Mouse (Mus musculus) embryonic stem cell, embryonic (primary cell): ENCODE data around the gene Swap70.

Experiments used
- CTCF ChIA-PET, 4 experiments: fragments of 300-600 bp in 2 of 4; fragments of 350-600 bp in 2 of 4; sonication (Branson Sonifier 250); formaldehyde crosslinking; loops; one replicate each; lab custom pipeline; 2022; ENCODE audit warnings: inconsistent platforms in 2 of 4; lab: Charles Lee
- POLR2A ChIA-PET, 4 experiments: fragments of 300-600 bp in 2 of 4; fragments of 350-600 bp in 2 of 4; sonication (Branson Sonifier 250); formaldehyde crosslinking; loops; one replicate each; lab custom pipeline; 2022; ENCODE audit warnings: antibody characterized with exemption in 4 of 4, inconsistent platforms in 1 of 4; lab: Charles Lee

Swap70 gene

GRCm38 (mm10) chr7:110302886-110303285 lies 81.4 kb downstream of the Swap70 start:
- ChIA-PET POLR2A (interaction anchor here in 1 of 4 experiments (0.8 kb wide), 1 partner anchor 15 kb away, joined by 3 read pairs; no protein-coding TSS in a partner anchor), CTCF (interaction anchor here in 2 of 4 experiments (0.8 to 1.6 kb wide), 2 partner anchors 16 to 129 kb away, joined by 3 read pairs; no protein-coding TSS in a partner anchor)

- ChIA-PET CTCF (no interaction called here), POLR2A (no interaction called here)
These were observed 84.0 kb downstream of the Swap70 start for GRCm38 (mm10) chr7:110305486-110305885.

- ChIA-PET CTCF (interaction anchor here in 1 of 4 experiments (0.6 to 1.0 kb wide), 2 partner anchors 78 to 516 kb away, joined by 3 to 4 read pairs; no protein-coding TSS in a partner anchor), POLR2A (no interaction called here)
These were observed 84.8 kb downstream of the Swap70 start for GRCm38 (mm10) chr7:110306281-110306680.

DNA sequence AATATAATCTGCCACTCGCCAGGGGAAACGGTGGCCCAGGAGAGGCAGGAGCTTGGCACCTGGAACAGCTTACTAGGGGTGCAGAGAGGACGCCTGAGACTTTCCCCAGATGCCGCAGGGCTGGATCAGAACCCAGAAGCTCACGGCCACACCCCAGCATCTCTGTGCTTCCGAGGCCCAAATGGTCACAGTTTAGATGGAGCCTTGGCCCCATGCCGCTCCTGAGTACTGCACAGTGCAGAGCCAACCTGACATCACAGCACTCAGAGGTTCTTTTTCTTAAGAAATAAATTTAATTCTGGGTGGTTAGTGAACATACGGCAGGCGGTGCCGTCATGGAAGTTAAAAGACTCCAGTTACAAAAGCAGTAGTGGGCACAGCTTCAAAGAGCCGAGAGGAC lies 86.2 kb downstream of the Swap70 start:
- ChIA-PET CTCF (interaction anchor here in 1 of 4 experiments (0.6 kb wide), 1 partner anchor 146 kb away, joined by 5 read pairs; no protein-coding TSS in a partner anchor), POLR2A (interaction anchor here in 2 of 4 experiments (1.0 to 1.1 kb wide), 2 partner anchors 10 to 26 kb away, joined by 3 read pairs; no protein-coding TSS in a partner anchor)

DNA sequence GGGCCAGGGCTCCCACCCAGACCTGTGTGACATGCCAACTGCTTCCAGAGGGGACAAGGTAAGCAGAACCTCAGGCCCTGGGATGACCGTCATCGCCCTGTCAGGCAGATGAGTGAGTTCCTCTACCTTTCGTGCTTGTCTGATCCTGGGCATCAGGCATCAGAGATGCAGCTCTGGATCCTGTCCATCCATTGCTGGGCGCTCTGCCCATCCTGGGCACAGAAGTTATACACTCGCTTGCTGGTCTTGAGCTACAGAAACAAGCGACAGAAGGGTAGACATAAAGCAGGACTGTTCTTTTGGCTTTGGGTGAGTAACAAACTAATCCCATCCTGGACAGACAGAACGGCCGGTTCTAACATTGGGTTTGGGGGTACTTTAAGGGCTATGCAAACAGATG lies 87.7 kb downstream of the Swap70 start:
- CTCF ChIA-PET: interaction anchor here in 1 of 4 experiments (1.0 kb wide), 1 partner anchor 52 kb away, joined by 3 read pairs; no protein-coding TSS in a partner anchor

GRCm38 (mm10) chr7:110313392-110314055 lies 92.0 kb downstream of the Swap70 start:
- POLR2A ChIA-PET: interaction anchor here in 2 of 4 experiments (0.5 kb wide), 2 partner anchors 90 to 98 kb away, joined by 3 to 8 read pairs; no protein-coding TSS in a partner anchor
- CTCF ChIA-PET: no interaction called here

More for the DNA sequence above, 87.7 kb downstream of the Swap70 start:
- POLR2A ChIA-PET: interaction anchor here in 1 of 4 experiments (0.9 to 1.0 kb wide), 2 partner anchors 20 to 145 kb away, joined by 3 read pairs; no protein-coding TSS in a partner anchor

DNA sequence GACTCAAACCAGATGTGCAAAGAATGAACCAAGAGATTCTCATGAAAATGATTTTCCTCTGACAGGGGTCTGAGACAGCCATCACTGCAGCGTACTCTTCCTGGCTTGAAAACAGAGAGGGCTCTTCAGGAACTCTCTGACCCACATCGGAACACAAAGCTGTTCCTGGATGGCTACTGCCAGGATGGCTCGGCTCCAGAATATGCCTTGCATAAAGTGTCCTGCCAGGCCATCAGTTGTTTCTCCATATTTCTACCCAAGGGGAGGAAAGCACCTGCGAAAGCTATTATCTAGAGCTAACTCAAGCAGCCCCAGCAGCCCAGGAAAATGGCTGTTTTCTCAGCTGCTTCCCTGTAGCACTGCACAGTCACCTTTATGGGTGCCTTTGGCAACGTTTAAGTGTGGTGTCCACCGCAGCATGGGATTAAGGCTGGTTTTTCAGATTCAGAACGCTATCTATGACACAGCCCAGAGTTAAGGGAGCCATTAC lies 92.9 kb downstream of the Swap70 start:
- ChIA-PET CTCF (no interaction called here), POLR2A (interaction anchor here in 3 of 4 experiments (0.5 to 0.8 kb wide), 3 partner anchors 15 to 365 kb away, joined by 3 to 9 read pairs (median 3); no protein-coding TSS in a partner anchor)

DNA sequence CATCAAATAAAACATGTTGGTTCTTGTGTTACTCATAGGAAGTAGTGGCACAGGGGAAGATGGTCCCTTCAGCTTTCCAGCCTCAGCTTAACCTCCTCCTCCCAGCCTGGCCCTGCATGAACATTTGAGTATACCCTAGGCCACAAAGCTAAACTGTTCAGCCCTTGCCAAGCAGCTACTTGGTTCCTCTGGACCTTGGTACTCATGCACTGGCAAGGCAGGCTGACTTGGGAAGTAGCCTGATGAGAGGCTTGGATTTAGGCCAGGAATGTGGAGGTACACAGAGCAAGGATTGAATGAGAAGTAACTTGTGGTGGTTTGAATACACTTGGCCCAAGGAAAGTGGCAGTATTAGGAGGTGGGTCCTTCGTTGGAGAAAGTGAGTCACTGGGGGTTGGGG lies 93.8 kb downstream of the Swap70 start:
- POLR2A ChIA-PET: no interaction called here
- CTCF ChIA-PET: no interaction called here

GRCm38 (mm10) chr7:110317412-110317811 lies 95.9 kb downstream of the Swap70 start:
- CTCF ChIA-PET: no interaction called here
- POLR2A ChIA-PET: no interaction called here

DNA sequence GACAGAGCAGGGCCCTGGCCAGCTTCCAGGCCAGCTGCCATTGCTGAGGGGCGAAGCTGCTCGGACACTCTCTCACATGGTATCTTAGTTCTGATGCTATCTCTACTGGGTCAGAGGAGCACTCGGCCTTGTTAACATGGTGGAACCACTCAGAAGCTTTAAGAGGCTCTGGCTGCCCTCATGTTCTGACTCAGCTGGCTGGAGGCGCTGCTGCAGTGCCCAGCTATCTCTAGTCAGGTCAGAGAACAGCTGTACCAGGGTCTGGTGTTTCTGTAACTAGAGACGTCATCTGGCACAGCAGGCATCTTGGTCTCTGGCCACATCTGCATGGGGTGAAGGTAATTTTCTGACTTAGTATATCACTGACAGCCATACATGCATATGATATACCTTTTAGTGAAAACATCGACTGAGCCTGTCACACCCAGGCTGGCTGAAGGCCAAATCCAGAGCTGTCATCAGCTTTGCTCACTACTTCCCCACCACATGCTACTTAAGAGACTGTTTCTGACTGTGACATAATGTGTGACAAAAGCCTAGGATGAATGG lies 97.5 kb downstream of the Swap70 start:
- CTCF ChIA-PET: no interaction called here
- POLR2A ChIA-PET: interaction anchor here in 1 of 4 experiments (1.2 kb wide), 1 partner anchor 335 kb away, joined by 3 read pairs; no protein-coding TSS in a partner anchor

DNA sequence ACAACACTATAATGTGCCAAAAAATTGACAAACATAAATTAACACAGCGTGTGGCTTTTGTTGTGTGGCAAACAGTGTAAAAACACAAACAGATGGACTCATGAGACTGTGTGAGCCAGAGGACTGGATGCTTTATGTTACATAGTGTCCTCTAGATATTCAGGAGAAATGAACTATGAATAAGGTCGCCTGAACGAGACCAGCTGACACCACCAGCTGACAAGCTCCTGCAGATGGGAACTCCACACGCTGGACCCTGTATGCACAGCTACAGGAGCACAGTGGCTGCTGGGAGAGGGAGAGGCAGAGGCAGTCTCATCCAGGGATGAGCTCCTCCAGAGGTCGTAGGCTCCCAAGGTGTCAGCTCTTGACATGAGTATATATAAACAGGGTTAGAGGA lies 99.6 kb downstream of the Swap70 start:
- CTCF ChIA-PET: interaction anchor here in 1 of 4 experiments (0.6 kb wide), 1 partner anchor 60 kb away, joined by 4 read pairs; no protein-coding TSS in a partner anchor
- POLR2A ChIA-PET: interaction anchor here in 1 of 4 experiments (1.6 kb wide), 1 partner anchor 12 kb away, joined by 3 read pairs; no protein-coding TSS in a partner anchor

GRCm38 (mm10) chr7:110324852-110325251 lies 103.3 kb downstream of the Swap70 start:
- CTCF ChIA-PET: interaction anchor here in 3 of 4 experiments (0.6 to 1.0 kb wide), 4 partner anchors 28 to 424 kb away, joined by 3 to 5 read pairs (median 4); no protein-coding TSS in a partner anchor
- POLR2A ChIA-PET: interaction anchor here in 1 of 4 experiments (0.6 kb wide), 1 partner anchor 8 kb away, joined by 3 read pairs; no protein-coding TSS in a partner anchor

- CTCF ChIA-PET: interaction anchor here in 1 of 4 experiments (0.6 kb wide), 1 partner anchor 271 kb away, joined by 3 read pairs; no protein-coding TSS in a partner anchor
- POLR2A ChIA-PET: no interaction called here
These were observed 104.0 kb downstream of the Swap70 start for GRCm38 (mm10) chr7:110325381-110326110.
